Mouse (Mus musculus) intestine, embryonic 15.5 days (tissue): Measurements from ENCODE around the gene Ccdc148. TPM values are rescaled to one million over a fixed set of nuclear protein-coding genes. Genes with fewer than 3 reads are reported as not detected.
A peak's percentile ranks its signal among the peaks of the same experiment; 100 is the strongest.

Experiments
- ATAC-seq: fragments of 200-750 bp; cut with Nextera tagmentation; 2 replicates; pipeline ENCODE4 v1.8.0; 2017; ENCODE audit warnings: moderate TSS enrichment, moderate library complexity
- H3K27ac ChIP-seq: fragments of 300-500 bp; sonication (generic); 2 replicates; pipeline ENCODE4 v1.5.1; 2015; ENCODE audit warnings: mild to moderate bottlenecking, inconsistent platforms
- H3K27me3 ChIP-seq: fragments of 300-500 bp; sonication (generic); replicated peaks from 2 replicates; pipeline ENCODE4 v1.6.1; 2015; ENCODE audit warnings: inconsistent platforms
- H3K36me3 ChIP-seq: fragments of 300-500 bp; sonication (generic); 2 replicates; pipeline ENCODE4 v1.6.1; 2015; ENCODE audit warnings: inconsistent platforms
- H3K4me1 ChIP-seq: fragments of 300-500 bp; sonication (generic); replicated peaks from 2 replicates; pipeline ENCODE4 v1.6.1; 2015; ENCODE audit warnings: inconsistent platforms
- H3K4me2 ChIP-seq: fragments of 300-500 bp; sonication (generic); replicated peaks from 2 replicates; pipeline ENCODE4 v1.6.1; 2015; ENCODE audit warnings: mild to moderate bottlenecking, inconsistent platforms
- H3K4me3 ChIP-seq: fragments of 300-500 bp; sonication (generic); replicated peaks from 2 replicates; pipeline ENCODE4 v1.5.1; 2015; ENCODE audit warnings: inconsistent platforms
- H3K9ac ChIP-seq: fragments of 300-500 bp; sonication (generic); 2 replicates; pipeline ENCODE4 v1.6.1; 2015; ENCODE audit warnings: inconsistent platforms
- H3K9me3 ChIP-seq: fragments of 300-500 bp; sonication (generic); 2 replicates; pipeline ENCODE4 v1.6.1; 2016; ENCODE audit warnings: inconsistent platforms
- WGBS: fragments of 180-500 bp; shearing (Covaris S2); methylation state at CpG from one replicate; pipeline ENCODE4 v1.1.7; 2015; 5-methylcytosine and 5-hydroxymethylcytosine counted together
- polyA plus RNA-seq: library from polyadenylated mRNA; unstranded; fragments of >200 nt; fragmentation: Nextera tagmentation; extraction: Ambion mirVana; gene quantifications from 2 replicates; pipeline ENCODE4 v1.2.1, GENCODE M21; 2015

Gene Ccdc148
- polyA plus RNA-seq, 1 experiment from 2014 or later, result 0.88 TPM

DNA sequence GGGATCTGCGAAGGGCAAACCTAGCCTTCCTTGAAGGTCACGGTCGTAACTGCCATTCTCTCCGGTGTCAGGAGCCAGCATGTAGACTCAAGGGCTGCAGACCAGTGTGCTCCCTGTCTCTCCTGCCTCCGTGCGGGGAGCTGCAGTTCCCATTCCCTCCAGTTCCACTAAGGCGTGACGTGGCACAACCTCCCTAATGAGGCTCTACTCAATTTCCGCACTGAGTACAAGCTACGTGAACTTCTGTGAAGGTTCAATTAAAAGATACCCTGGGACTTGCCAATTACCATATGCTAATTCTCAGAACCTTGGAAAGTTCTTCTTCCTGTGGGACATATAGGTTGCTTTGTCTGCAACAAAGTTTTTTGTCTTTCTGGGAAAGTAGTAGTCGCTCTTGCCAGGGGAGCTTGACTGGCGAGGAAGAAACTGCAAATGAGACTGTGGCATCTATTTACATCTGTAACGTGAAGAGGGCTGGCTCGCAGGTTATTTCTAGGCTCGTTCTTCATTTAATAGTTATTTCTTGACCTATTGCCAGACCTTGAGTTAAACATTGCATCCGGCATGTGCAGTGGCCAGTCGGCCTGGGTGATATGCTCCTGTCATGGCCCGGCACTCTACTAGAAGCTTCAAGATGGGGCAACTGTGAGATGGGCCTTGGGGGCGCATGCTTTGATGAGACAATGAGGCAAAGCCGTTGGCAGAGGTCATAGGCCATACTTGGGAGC is 328.1 kb downstream of the Ccdc148 start:
- Histone ChIP-seq H3K27ac (no peak overlapping the region), H3K9ac (no peak overlapping the region), H3K4me3 (no peak overlapping the region), H3K4me1 (no peaks in the 10 kb centered on the region), H3K9me3 (no peaks in the 10 kb centered on the region), H3K27me3 (no peaks in the 10 kb centered on the region), H3K4me2 (no peak overlapping the region), H3K36me3 (no peaks in the 10 kb centered on the region)
- WGBS, result 93% methylated on average over 20 of the region's 20 CpGs
- no peak for ATAC-seq

DNA sequence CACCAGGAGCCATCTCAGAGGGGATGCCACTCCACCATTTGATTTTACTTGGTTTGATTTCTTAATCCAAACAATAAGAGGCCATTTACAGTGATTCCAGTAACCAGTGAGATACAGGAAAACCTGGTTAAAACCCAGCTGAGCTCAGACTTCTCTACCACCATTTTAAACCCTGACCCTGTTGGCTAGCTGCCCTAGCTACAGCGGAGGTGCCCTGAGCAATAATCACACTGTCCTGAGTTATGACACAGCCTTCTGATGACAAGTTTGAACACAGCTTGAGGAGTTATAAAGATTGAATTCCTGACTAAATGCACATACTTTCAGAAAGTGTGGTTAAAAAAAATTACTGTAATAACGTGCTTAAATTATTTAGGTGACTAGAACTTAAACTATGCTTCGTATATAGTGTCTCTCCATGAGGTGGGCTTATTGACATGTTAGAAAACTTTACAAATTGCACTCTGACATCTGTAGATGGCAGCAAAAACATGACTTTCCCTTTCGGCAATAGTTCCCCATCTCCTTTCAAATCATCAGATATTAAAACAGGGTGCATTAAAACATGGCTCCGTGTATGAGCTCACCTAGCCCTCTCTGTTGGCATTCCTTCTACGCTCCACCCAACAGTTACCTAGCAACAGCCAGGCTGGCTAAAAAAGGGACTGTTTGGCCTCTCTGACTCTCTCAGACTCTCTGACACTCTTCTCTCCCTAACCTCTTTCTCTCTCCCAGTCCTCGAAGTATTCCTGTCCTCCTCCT is 330.3 kb downstream of the Ccdc148 start:
- H3K9me3 ChIP-seq, result no peaks in the 10 kb centered on the region
- ATAC-seq, result peak; percentile 36; the same call in 1 of the 2 replicates
- H3K4me3 ChIP-seq, result no peak overlapping the region
- no peak overlapping the region for H3K4me2 ChIP-seq
- no peaks in the 10 kb centered on the region for H3K4me1 ChIP-seq
- no peak overlapping the region for H3K9ac ChIP-seq
- no peaks in the 10 kb centered on the region for H3K27me3 ChIP-seq
- 63% methylated on average over 7 of the region's 7 CpGs for WGBS
- no peak overlapping the region for H3K27ac ChIP-seq
- no peaks in the 10 kb centered on the region for H3K36me3 ChIP-seq

DNA sequence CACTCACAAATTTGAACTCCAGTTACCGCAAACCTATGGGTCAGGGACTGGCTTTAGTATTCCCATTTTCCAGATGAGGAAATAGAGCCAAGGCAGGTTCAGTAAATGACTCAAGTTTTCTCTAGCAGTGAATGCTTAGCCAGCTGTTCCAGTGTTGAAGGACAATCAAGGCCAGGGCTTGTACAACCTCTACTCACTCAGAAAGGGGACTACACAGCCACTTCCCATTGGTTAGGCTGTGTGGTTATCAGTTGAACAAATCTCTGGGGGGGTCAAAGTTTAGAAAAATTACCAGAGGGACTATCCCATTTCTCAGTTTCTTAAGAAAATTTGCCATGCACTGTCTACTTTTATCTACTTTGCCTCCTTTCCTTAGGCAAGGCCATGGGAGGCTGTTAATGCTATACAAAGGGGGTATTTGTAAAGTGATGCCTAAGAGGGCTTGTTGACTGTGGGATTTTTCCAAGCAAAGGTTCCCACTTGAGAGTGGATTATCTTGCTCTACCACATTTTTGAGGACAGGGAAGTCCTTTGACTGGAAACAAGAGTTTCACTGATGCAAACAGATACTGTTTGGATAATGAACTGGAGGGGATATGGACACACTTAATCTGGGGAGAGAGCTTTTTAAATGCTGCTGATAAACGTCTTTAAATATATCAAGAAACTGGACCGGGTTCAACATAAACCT is 331.4 kb downstream of the Ccdc148 start:
- WGBS, result 45% methylated on average over 3 of the region's 3 CpGs
- no peak overlapping the region for H3K4me3 ChIP-seq
- no peak overlapping the region for H3K9ac ChIP-seq
- no peak overlapping the region for H3K27ac ChIP-seq
- no peak overlapping the region for H3K4me2 ChIP-seq
- H3K9me3 ChIP-seq, result no peaks in the 10 kb centered on the region
- no peaks in the 10 kb centered on the region for H3K36me3 ChIP-seq
- no peaks in the 10 kb centered on the region for H3K27me3 ChIP-seq
- no peaks in the 10 kb centered on the region for H3K4me1 ChIP-seq
- ATAC-seq, result no peak; the same call in 1 of the 2 replicates

DNA sequence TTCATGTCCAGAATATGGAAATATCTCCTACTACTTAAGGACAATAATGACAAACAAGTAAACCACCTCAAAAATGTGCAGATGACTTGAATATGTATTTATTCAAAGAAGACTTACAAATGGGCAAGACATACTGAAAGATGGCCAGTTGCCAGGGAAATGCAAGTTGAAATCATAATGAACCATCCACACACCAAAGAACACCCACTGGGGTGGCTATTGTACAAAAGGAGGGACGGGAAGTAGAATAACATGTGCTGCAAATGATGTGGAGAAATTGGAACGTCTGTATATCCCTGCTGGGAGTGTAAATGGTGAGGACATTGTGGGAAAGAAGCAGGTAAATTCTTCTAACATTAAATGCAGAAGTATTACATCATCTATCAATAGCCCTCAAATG is 347.5 kb downstream of the Ccdc148 start:
- WGBS, result 76% methylated on average over 2 of the region's 2 CpGs
- Histone ChIP-seq H3K27ac (no peak overlapping the region), H3K4me3 (no peak overlapping the region), H3K4me2 (no peak overlapping the region), H3K9ac (no peak overlapping the region), H3K9me3 (no peaks in the 10 kb centered on the region), H3K36me3 (no peaks in the 10 kb centered on the region), H3K27me3 (no peaks in the 10 kb centered on the region), H3K4me1 (no peaks in the 10 kb centered on the region)
- ATAC-seq, result no peak

DNA sequence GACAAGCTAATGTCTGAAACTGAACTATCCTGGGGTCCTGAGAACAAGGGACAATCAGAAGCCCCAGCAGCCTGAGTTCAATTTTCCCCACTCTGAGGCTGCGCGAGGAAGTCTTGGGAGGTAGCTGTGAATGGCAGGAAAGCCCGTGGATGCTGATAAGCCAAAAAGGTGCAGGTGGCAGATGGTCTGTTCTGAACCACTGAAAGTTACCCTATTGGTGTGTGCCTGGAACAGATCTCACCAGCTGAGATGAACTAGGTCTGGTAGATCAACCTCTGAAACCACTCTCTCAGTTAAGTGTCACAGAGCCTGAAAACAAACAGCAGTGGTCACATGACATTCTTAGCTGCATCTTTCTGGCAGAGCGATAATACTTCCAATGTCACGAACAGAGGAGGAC is 360.9 kb downstream of the Ccdc148 start:
- H3K27me3 ChIP-seq, result no peaks in the 10 kb centered on the region
- H3K9ac ChIP-seq, result no peak overlapping the region
- WGBS, result 82% methylated on average over 5 of the region's 5 CpGs

DNA sequence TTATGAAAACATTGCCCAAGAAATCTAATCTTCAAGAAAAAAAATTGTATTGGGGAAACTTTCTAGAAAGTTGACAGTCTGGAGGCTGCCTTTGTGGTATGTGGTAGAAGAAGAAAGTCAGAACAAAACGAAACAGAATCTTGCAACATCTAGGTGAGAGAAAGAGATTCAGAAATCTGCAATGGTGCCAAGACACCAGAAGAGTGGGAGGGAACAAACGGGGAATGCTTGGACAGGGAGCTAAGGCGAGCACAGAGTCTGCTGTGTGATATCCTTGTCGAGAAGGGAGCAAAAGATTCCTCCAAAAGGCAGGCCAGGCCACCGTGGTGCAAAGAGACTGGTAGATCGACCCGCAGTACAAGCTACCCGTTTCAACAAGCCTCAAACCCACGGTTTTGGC is 361.4 kb downstream of the Ccdc148 start:
- no peaks in the 10 kb centered on the region for H3K9me3 ChIP-seq
- no peak overlapping the region for H3K27ac ChIP-seq
- ATAC-seq, result no peak
- no peak overlapping the region for H3K4me3 ChIP-seq
- H3K27me3 ChIP-seq, result no peaks in the 10 kb centered on the region
- WGBS, result 85% methylated on average over 9 of the region's 9 CpGs
- H3K4me2 ChIP-seq, result no peak overlapping the region
- no peaks in the 10 kb centered on the region for H3K36me3 ChIP-seq
- H3K4me1 ChIP-seq, result no peaks in the 10 kb centered on the region
- H3K9ac ChIP-seq, result no peak overlapping the region

More for the DNA sequence above, 360.9 kb downstream of the Ccdc148 start:
- Histone ChIP-seq H3K4me2 (no peak overlapping the region), H3K9me3 (no peaks in the 10 kb centered on the region), H3K4me3 (no peak overlapping the region), H3K4me1 (no peaks in the 10 kb centered on the region), H3K27ac (no peak overlapping the region), H3K36me3 (no peaks in the 10 kb centered on the region)
- ATAC-seq, result no peak

DNA sequence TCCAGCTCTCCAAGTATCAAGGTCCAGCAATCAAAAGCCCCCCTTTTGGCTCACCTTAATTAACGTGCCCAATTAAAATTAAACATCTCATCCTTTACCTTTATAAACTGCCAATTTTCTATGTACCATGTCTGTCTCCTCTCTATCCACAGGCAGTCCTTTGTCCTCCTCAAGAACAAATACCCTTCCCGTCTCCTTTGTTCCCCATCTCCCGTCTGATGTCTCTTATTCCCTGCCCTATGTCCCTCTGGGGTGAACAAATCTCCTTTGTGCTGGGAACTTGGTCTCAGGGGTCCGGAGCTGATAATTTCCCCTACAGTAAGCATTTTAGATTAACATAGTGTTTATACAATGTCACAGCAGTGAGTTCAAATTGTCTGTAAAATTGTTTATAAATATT is 363.0 kb downstream of the Ccdc148 start:
- no peak overlapping the region for H3K9ac ChIP-seq
- H3K36me3 ChIP-seq, result no peaks in the 10 kb centered on the region
- no peaks in the 10 kb centered on the region for H3K4me1 ChIP-seq
- H3K27ac ChIP-seq, result no peak overlapping the region
- no peaks in the 10 kb centered on the region for H3K9me3 ChIP-seq
- no peaks in the 10 kb centered on the region for H3K27me3 ChIP-seq
- no peak overlapping the region for H3K4me2 ChIP-seq
- 71% methylated on average over 4 of the region's 4 CpGs for WGBS
- H3K4me3 ChIP-seq, result no peak overlapping the region
- no peak for ATAC-seq

DNA sequence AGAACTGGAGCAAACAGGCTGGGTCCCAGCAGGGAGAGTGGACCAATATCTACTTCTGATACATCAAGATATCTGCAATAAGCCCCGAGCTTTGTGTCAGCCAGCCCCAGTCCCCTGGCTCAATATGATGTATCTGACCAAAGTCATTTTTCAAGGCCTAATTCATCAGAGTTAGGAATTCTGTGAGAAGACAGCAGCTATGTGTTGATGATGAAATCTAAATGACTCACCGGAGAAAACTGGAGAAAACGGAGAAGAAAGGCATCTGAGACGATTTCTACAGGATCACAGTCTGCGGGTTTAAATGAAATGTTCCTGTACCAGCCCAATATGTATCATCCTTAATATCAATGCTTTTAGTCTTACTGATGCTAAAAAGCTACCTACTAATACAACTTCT is 365.1 kb downstream of the Ccdc148 start:
- H3K4me2 ChIP-seq, result no peak overlapping the region
- no peaks in the 10 kb centered on the region for H3K27me3 ChIP-seq
- no peaks in the 10 kb centered on the region for H3K9me3 ChIP-seq
- H3K27ac ChIP-seq, result no peak overlapping the region
- no peak overlapping the region for H3K9ac ChIP-seq
- no peaks in the 10 kb centered on the region for H3K36me3 ChIP-seq
- no peaks in the 10 kb centered on the region for H3K4me1 ChIP-seq
- WGBS, result 85% methylated on average over 5 of the region's 5 CpGs
- no peak overlapping the region for H3K4me3 ChIP-seq
- ATAC-seq, result no peak

DNA sequence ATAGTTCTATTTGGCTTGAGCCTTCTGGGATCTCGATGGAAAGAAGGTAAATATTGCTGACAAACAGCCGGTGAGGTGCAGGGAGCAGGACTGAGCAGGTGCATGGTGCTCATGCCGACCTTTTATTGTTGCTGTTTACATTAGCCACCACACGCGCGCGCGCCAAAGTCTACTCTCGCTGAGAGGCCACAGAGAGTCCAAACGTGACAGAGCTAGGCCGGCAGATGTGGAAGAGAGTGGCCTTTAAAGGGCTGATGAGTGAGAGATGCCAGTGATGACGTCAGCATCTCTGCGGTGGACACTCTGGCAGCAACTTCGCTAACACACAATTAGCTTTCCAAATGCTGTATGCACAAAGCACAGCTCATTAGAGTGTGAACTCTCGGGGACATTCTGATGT is 366.0 kb downstream of the Ccdc148 start:
- Histone ChIP-seq H3K27ac (no peak overlapping the region), H3K4me1 (no peaks in the 10 kb centered on the region), H3K4me2 (no peak overlapping the region), H3K9me3 (no peaks in the 10 kb centered on the region), H3K36me3 (no peaks in the 10 kb centered on the region), H3K27me3 (no peaks in the 10 kb centered on the region), H3K4me3 (no peak overlapping the region), H3K9ac (no peak overlapping the region)
- ATAC-seq, result no peak
- 57% methylated on average over 15 of the region's 15 CpGs for WGBS

DNA sequence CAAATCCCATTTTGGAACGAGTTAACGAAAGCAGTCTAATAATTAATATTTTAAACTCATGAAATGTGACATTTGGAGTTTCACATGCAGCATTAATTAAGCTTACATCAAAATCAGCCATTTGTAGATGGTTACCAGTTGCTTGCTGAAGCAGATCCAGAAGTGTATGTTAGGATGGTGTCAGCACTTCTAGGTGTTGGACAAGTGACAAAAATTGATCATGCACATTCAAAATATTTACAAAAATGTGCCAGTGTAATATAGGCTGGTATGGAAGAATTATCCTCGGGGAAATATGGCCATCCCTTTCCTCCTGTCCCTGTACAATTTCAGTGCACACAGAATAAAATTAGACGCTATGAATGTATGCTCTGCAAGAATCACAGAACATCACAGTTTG is 370.1 kb downstream of the Ccdc148 start:
- no peak overlapping the region for H3K9ac ChIP-seq
- WGBS, result 87% methylated on average over 4 of the region's 4 CpGs
- ATAC-seq, result no peak

DNA sequence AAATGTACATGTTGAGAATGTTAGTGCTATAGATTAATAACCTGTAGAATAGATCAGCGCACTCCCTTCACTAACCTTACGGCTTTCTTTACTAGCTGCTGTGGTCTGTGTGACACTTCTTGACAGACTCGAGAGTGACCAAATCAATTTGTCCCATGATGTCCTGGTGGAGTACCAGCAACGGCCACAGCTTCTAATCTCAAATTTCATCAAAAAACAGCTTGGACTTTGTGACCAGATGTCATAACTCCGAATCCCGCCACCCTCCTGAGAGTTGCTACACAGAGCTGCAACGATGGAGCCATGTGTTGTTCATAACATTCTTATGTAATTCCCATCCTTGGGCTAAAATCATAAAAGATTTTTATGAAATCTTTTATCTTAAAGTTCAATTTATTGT is 370.5 kb downstream of the Ccdc148 start:
- whole genome bisulfite sequencing, result 83% methylated on average over 7 of the region's 7 CpGs
- Histone ChIP-seq H3K27ac (no peak overlapping the region), H3K9me3 (no peaks in the 10 kb centered on the region), H3K27me3 (no peaks in the 10 kb centered on the region), H3K36me3 (no peaks in the 10 kb centered on the region), H3K9ac (no peak overlapping the region), H3K4me2 (no peak overlapping the region), H3K4me1 (no peaks in the 10 kb centered on the region), H3K4me3 (no peak overlapping the region)
- ATAC-seq, result no peak

More for the DNA sequence above, 370.1 kb downstream of the Ccdc148 start:
- Histone ChIP-seq H3K4me3 (no peak overlapping the region), H3K27me3 (no peaks in the 10 kb centered on the region), H3K4me2 (no peak overlapping the region), H3K36me3 (no peaks in the 10 kb centered on the region), H3K4me1 (no peaks in the 10 kb centered on the region), H3K27ac (no peak overlapping the region), H3K9me3 (no peaks in the 10 kb centered on the region)

DNA sequence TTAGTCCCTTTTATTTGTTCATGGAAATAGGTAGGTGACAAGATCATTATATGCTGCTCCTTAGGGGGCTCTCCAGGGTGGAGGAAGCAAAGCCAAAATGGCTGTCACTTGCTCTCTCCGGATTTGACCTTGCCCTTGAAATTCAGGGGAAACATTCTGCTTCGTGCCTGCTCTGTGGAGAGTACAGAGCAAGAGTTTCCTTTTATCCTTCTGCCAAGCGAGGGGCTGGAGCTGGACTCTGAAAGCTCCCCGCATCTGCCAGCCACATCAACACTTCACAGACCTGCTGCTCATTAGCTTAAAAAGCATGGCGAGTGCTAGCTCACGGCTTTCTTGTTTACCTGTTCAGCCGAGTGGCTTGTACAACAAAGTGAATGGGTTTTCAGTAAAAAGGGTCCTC is 373.1 kb downstream of the Ccdc148 start:
- Histone ChIP-seq H3K4me1 (no peaks in the 10 kb centered on the region), H3K9ac (no peak overlapping the region), H3K36me3 (no peaks in the 10 kb centered on the region), H3K9me3 (no peaks in the 10 kb centered on the region), H3K4me2 (no peak overlapping the region), H3K27ac (no peak overlapping the region), H3K27me3 (no peaks in the 10 kb centered on the region), H3K4me3 (no peak overlapping the region)
- no peak for ATAC-seq
- WGBS, result 53% methylated on average over 7 of the region's 7 CpGs
